ENCODE assay signal across 18 mouse cellular contexts in the genomic region with DNA sequence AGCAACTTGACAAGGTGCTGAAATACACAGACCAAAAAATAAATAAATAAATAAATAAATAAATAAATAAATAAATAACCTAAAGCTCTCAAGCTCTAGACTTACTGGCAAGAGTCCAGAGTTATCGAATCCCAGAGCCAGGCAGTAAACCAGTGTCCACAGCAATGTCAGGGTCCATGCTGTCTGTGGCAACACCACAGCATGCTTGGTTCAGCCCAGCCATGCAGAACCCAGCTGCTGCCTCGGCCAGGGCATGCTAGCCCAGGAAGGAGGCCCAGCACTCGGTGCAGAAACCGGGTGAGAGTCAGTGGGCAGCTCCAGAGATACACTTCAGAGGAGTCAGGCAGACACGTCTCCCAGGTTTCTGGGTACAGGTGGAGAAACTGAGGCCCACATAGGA. TPM values are rescaled to one million over a fixed set of nuclear protein-coding genes. Genes with fewer than 3 reads are reported as not detected.
DNase-seq lines count a peak whose midpoint lies in the region; ATAC-seq and TF ChIP-seq lines count a peak whose summit lies in the region.
"Had no signal": no experiment of that assay in that cellular context is flagged by ENCODE, and none has a peak within 500 bp of the region (broad histone marks: within the 10 kb centered on the region; RNA-seq: fewer than 3 reads in every experiment).

No protein-coding gene starts in this region.

- H3K27ac ChIP-seq in hindbrain, embryonic 10.5 days: 0 out of 2 replicates have a peak overlapping the region, but pooled peaks have one; percentile 9
- no peak overlapping the region for H3K27ac ChIP-seq in hindbrain, embryonic 12.5 days
- H3K27ac ChIP-seq in lung, embryonic 14.5 days (ENCODE audit: low read depth): no peak overlapping the region
- H3K27ac ChIP-seq: embryonic facial prominence, embryonic 10.5 days; forebrain, embryonic 13.5 days; heart, embryonic 13.5 days had no signal

- H3K27me3 ChIP-seq in hindbrain, embryonic 10.5 days (ENCODE audit: insufficient read depth, poor library complexity, severe bottlenecking): peaks cover under 1% of the 10 kb centered on the region
- H3K27me3 ChIP-seq in hindbrain, embryonic 12.5 days: no peaks in the 10 kb centered on the region; the same call in 1 of the 2 replicates
- H3K27me3 ChIP-seq in lung, embryonic 14.5 days (ENCODE audit: insufficient read depth, low read length): no peaks in the 10 kb centered on the region
- H3K27me3 ChIP-seq: forebrain, embryonic 13.5 days had no signal

- no peak overlapping the region for H3K4me2 ChIP-seq in hindbrain, embryonic 12.5 days (replicated peaks)
- no peak overlapping the region for H3K4me2 ChIP-seq in lung, embryonic 14.5 days
- H3K4me2 ChIP-seq: forebrain, embryonic 13.5 days; heart, embryonic 13.5 days had no signal

- H3K9ac ChIP-seq in hindbrain, embryonic 12.5 days: no peak overlapping the region
- H3K9ac ChIP-seq in lung, embryonic 14.5 days: no peak overlapping the region
- H3K9ac ChIP-seq: forebrain, embryonic 13.5 days; forebrain, postnatal 0 days; heart, embryonic 13.5 days had no signal

- DNase-seq in cerebellum, postnatal 14 days: peak; percentile 32 to 38
- no peak for DNase-seq in cerebellum, adult 18-20 months
- DNase-seq in hindbrain, embryonic 10.5 days (ENCODE audit: low spot score): no peak
- DNase-seq in lung, embryonic 14.5 days: peak; percentile 3
- no peak for DNase-seq in lung, postnatal 25 days (ENCODE audit: low spot score)
- peak; percentile 36 for DNase-seq in NIH3T3 (ENCODE audit: low read depth)
- DNase-seq: adrenal gland, postnatal 14 days; cerebellum, adult 8-10 months; forebrain, postnatal 0 days; gastrocnemius, postnatal 14 days had no signal

- WGBS in hindbrain, embryonic 10.5 days: 87% methylated on average over 5 of the region's 5 CpGs
- 78% methylated on average over 5 of the region's 5 CpGs for WGBS in hindbrain, embryonic 12.5 days
- WGBS in lung, embryonic 14.5 days: 68% methylated on average over 5 of the region's 5 CpGs

- H3K36me3 ChIP-seq in hindbrain, embryonic 10.5 days: peaks cover 9% of the 10 kb centered on the region; the same call in 1 of the 2 replicates
- H3K36me3 ChIP-seq in hindbrain, embryonic 12.5 days: no peaks in the 10 kb centered on the region
- no peaks in the 10 kb centered on the region for H3K36me3 ChIP-seq in lung, embryonic 14.5 days (ENCODE audit: insufficient read depth)
- H3K36me3 ChIP-seq: embryonic facial prominence, embryonic 10.5 days; heart, embryonic 13.5 days had no signal

- peaks cover 54% of the 10 kb centered on the region for H3K4me1 ChIP-seq in hindbrain, embryonic 10.5 days (replicated peaks)
- H3K4me1 ChIP-seq in hindbrain, embryonic 12.5 days: peaks cover 47% of the 10 kb centered on the region
- H3K4me1 ChIP-seq in lung, embryonic 14.5 days (ENCODE audit: insufficient read depth): no peaks in the 10 kb centered on the region

- no peak for TF ChIP-seq CTCF in lung, embryonic 14.5 days (IDR thresholded peaks at IDR 0.05; ENCODE audit: low read depth)

- no peak overlapping the region for H3K4me3 ChIP-seq in hindbrain, embryonic 10.5 days
- no peak overlapping the region for H3K4me3 ChIP-seq in hindbrain, embryonic 12.5 days
- H3K4me3 ChIP-seq in lung, embryonic 14.5 days (ENCODE audit: low read depth, low read length): no peak overlapping the region
- H3K4me3 ChIP-seq: embryonic facial prominence, embryonic 10.5 days; forebrain, embryonic 13.5 days; heart, embryonic 13.5 days had no signal

- no peak for ATAC-seq in hindbrain, embryonic 12.5 days (ENCODE audit: low FRiP score)
- ATAC-seq in lung, embryonic 14.5 days (ENCODE audit: insufficient read depth): no peak
- ATAC-seq: activated CD4-positive, CD25-positive, alpha-beta regulatory T cell, adult 4 months; forebrain, embryonic 13.5 days; forebrain, postnatal 0 days; intestine, postnatal 0 days; Patski had no signal

- H3K9me3 ChIP-seq in hindbrain, embryonic 10.5 days: no peaks in the 10 kb centered on the region
- no peaks in the 10 kb centered on the region for H3K9me3 ChIP-seq in hindbrain, embryonic 12.5 days (replicated peaks)
- no peaks in the 10 kb centered on the region for H3K9me3 ChIP-seq in lung, embryonic 14.5 days (ENCODE audit: low read depth, low read length)
- H3K9me3 ChIP-seq: embryonic facial prominence, embryonic 10.5 days; forebrain, embryonic 13.5 days; heart, embryonic 13.5 days had no signal

RNA-seq across cellular contexts. Expression of a gene that starts 29.4 kb away (rescaled TPM):
- 24.7 and 38.5 TPM in 2 replicates for polyA plus RNA-seq in hindbrain, embryonic 10.5 days (2016; fragmentation: Nextera tagmentation; extraction: Ambion mirVana)
- 38.0 and 39.9 TPM in 2 replicates for polyA plus RNA-seq in hindbrain, embryonic 12.5 days (2016; fragmentation: Nextera tagmentation; extraction: Ambion mirVana)
- polyA plus RNA-seq in lung, embryonic 14.5 days (2014; fragmentation: Nextera tagmentation; extraction: Ambion mirVana): not detected in 2 replicates
- polyA plus RNA-seq: activated CD4-positive, CD25-positive, alpha-beta regulatory T cell, adult 4 months; C2C12; Patski had no signal

Comparison
In these comparisons a context has a peak if more than half of its experiments do, and no peak if none do; other contexts are left out.
1. DNase-seq: peak in cerebellum, postnatal 14 days (2 of 2), lung, embryonic 14.5 days (single experiment) and NIH3T3 (single experiment); none in cerebellum, adult 18-20 months (0 of 2), hindbrain, embryonic 10.5 days (single experiment) and lung, postnatal 25 days (single experiment).
2. RNA of a gene that starts 29.4 kb away (polyA plus RNA-seq): 38.0 to 39.9 TPM in hindbrain, embryonic 12.5 days and 24.7 to 38.5 TPM in hindbrain, embryonic 10.5 days; not detected in lung, embryonic 14.5 days; every median in the first group is over 10 times any median in the second.